In the genomic region with DNA sequence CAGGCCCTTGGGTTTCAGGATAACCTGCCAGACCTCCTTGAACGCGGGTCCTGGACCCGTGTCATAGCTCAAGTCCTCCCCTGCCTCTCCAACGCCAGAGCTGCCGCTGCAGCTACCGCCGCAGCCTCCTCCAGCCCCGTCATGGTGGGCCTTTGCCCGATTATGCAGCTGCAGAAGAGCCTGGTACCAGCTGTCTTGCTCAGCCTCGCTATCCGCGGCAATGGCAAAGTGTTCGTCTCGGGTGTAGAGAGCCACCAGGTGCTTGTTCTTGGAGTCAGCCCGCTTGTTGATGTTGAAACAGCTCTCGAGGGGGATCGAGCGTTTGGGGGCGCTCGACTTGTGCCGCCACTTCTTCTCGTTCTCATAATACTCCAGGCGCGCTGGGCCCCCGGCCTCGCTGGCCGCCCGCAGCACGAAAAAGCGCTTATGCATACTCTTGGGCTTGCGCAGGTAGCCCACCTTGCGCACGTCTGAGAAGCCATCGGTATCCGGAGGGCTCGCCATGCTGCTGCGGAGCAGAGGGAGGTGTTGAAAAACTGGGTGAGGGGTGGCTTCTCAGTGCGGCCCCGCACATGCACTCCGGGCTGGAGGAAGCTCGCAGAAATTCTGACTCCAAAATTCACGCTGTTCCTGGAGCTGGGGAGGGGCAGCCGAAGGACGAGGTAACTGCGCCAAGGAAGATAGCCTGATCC, we compare ENCODE assay signal across 8 mouse cellular contexts. TPM values are rescaled to one million over a fixed set of nuclear protein-coding genes. Genes with fewer than 3 reads are reported as not detected.
DNase-seq lines count a peak whose midpoint lies in the region; ATAC-seq and TF ChIP-seq lines count a peak whose summit lies in the region.

No protein-coding gene starts in this region.

- peaks cover 13% of the 10 kb centered on the region; the same call in 1 of the 2 replicates for H3K36me3 ChIP-seq in hindbrain, embryonic 12.5 days

- H3K4me3 ChIP-seq in hindbrain, embryonic 12.5 days: peak overlapping the region; percentile 70
- peak overlapping the region; percentile 70 for H3K4me3 ChIP-seq in left cerebral cortex, adult 2 months

- WGBS in hindbrain, embryonic 12.5 days: under 1% methylated on average over 45 of the region's 45 CpGs

- H3K9me3 ChIP-seq in hindbrain, embryonic 12.5 days (replicated peaks): no peaks in the 10 kb centered on the region

- intact Hi-C loops in left cerebral cortex, adult 2 months (cut with DNase I): loop anchor here (2.0 to 10.0 kb wide), 6 partner anchors 138 to 695 kb away; no protein-coding TSS in a partner anchor

- peak overlapping the region; percentile 85 for H3K9ac ChIP-seq in hindbrain, embryonic 12.5 days

- peak overlapping the region; percentile 64 for H3K4me2 ChIP-seq in hindbrain, embryonic 12.5 days (replicated peaks)

- peak; percentile 80 for DNase-seq in NIH3T3 (ENCODE audit: low read depth)
- peak; percentile 68 for DNase-seq in cerebellum, adult 8-10 months
- DNase-seq in frontal cortex, postnatal 10 days (ENCODE audit: low spot score in 2 of 2): peak; percentile 61 to 72
- peak; percentile 69 to 71 for DNase-seq in left cerebral cortex, adult 2 months (ENCODE audit: extremely low spot score in 1 of 2, low spot score in 2 of 2)
- DNase-seq in lung, postnatal 4 days: peak; percentile 54 to 65
- peak; percentile 75 for DNase-seq in right cerebral cortex, postnatal 36 days (ENCODE audit: low spot score in 2 of 2)

- TF ChIP-seq CTCF in left cerebral cortex, adult 2 months (IDR thresholded peaks at IDR 0.05): peak; percentile 10

- peak overlapping the region; percentile 99 for H3K27ac ChIP-seq in hindbrain, embryonic 12.5 days
- peak overlapping the region; percentile 97 for H3K27ac ChIP-seq in left cerebral cortex, adult 2 months

- H3K27me3 ChIP-seq in hindbrain, embryonic 12.5 days: no peaks in the 10 kb centered on the region

- H3K4me1 ChIP-seq in hindbrain, embryonic 12.5 days: peaks cover 52% of the 10 kb centered on the region

- no peak for ATAC-seq in hindbrain, embryonic 12.5 days (ENCODE audit: low FRiP score)
- no peak for ATAC-seq in CD4-positive, CD25-positive, alpha-beta regulatory T cell, adult 4 months

RNA-seq across cellular contexts. Expression of gene Irs1, which starts 1.1 kb away (rescaled TPM):
- 17.8 and 18.2 TPM in 2 replicates for polyA plus RNA-seq in hindbrain, embryonic 12.5 days (2016; fragmentation: Nextera tagmentation; extraction: Ambion mirVana)
- 10 to 100 TPM; 17.3 to 17.4 TPM for total RNA-seq in left cerebral cortex, adult 2 months (2021)
- not detected for polyA plus RNA-seq in CD4-positive, CD25-positive, alpha-beta regulatory T cell, adult 4 months (2017; shearing (Covaris generic))

RNA-seq across cellular contexts. Expression of gene Rhbdd1, which starts 26.1 kb away (rescaled TPM):
- polyA plus RNA-seq in hindbrain, embryonic 12.5 days (2016; fragmentation: Nextera tagmentation; extraction: Ambion mirVana): 7.2 and 7.9 TPM in 2 replicates
- 1 to 10 TPM; 7.6 to 8.4 TPM for total RNA-seq in left cerebral cortex, adult 2 months (2021)
- 10 to 100 TPM; 15.5 to 29.8 TPM for polyA plus RNA-seq in CD4-positive, CD25-positive, alpha-beta regulatory T cell, adult 4 months (2017; shearing (Covaris generic))

RNA-seq across cellular contexts. Expression of gene Gm9747, which starts 57.2 kb away (rescaled TPM):
- 37.5 and 37.6 TPM in 2 replicates for polyA plus RNA-seq in hindbrain, embryonic 12.5 days (2016; fragmentation: Nextera tagmentation; extraction: Ambion mirVana)
- total RNA-seq in left cerebral cortex, adult 2 months (2021): not detected
- not detected for polyA plus RNA-seq in CD4-positive, CD25-positive, alpha-beta regulatory T cell, adult 4 months (2017; shearing (Covaris generic))

Comparison
In these comparisons a context has a peak if more than half of its experiments do, and no peak if none do; other contexts are left out.
1. RNA of gene Irs1, which starts 1.1 kb away (polyA plus RNA-seq): 17.8 to 18.2 TPM in hindbrain, embryonic 12.5 days; not detected in CD4-positive, CD25-positive, alpha-beta regulatory T cell, adult 4 months; every median in the first group is over 10 times any median in the second.
2. RNA of gene Gm9747, which starts 57.2 kb away (polyA plus RNA-seq): 37.5 to 37.6 TPM in hindbrain, embryonic 12.5 days; not detected in CD4-positive, CD25-positive, alpha-beta regulatory T cell, adult 4 months; every median in the first group is over 10 times any median in the second.
3. Peak in every context shown above with its lines, with median percentiles within 50 percentile points of each other: DNase-seq.